Mouse (Mus musculus) neural tube, embryonic 14.5 days (tissue): ENCODE results near the gene Dtx4. TPM values are rescaled to one million over a fixed set of nuclear protein-coding genes. Genes with fewer than 3 reads are reported as not detected.
A peak's percentile ranks its signal among the peaks of the same experiment; 100 is the strongest.

Experiments
- ATAC-seq: fragments of 200-750 bp; cut with Nextera tagmentation; 2 replicates; pipeline ENCODE4 v1.8.0; 2017; ENCODE audit warnings: low read depth, mild to moderate bottlenecking, moderate TSS enrichment, moderate library complexity
- H3K27ac ChIP-seq: fragments of 300-500 bp; sonication (generic); 2 replicates; pipeline ENCODE4 v1.5.1; 2014; ENCODE audit warnings: low read depth, mild to moderate bottlenecking, control low read depth, low read length, moderate library complexity, mixed read lengths
- H3K27me3 ChIP-seq: fragments of 300-500 bp; sonication (generic); 2 replicates; pipeline ENCODE4 v1.6.1; 2014; ENCODE audit warnings: low read length; ENCODE audit not compliant: control insufficient read depth, insufficient read depth
- H3K36me3 ChIP-seq: fragments of 300-500 bp; sonication (generic); 2 replicates; pipeline ENCODE4 v1.6.1; 2014; ENCODE audit warnings: low read length, mixed read lengths; ENCODE audit not compliant: control insufficient read depth, insufficient read depth
- H3K4me1 ChIP-seq: fragments of 300-500 bp; sonication (generic); 2 replicates; pipeline ENCODE4 v1.6.1; 2014; ENCODE audit warnings: low read length; ENCODE audit not compliant: control insufficient read depth, insufficient read depth
- H3K4me2 ChIP-seq: fragments of 300-500 bp; sonication (generic); 2 replicates; pipeline ENCODE4 v1.6.1; 2014; ENCODE audit warnings: mild to moderate bottlenecking, low read depth, low read length, control low read depth
- H3K4me3 ChIP-seq: fragments of 300-500 bp; sonication (generic); 2 replicates; pipeline ENCODE4 v1.5.1; 2014; ENCODE audit warnings: low read depth, low read length, control low read depth, mixed read lengths
- H3K9ac ChIP-seq: fragments of 300-500 bp; sonication (generic); replicated peaks from 2 replicates; pipeline ENCODE4 v1.6.1; 2014; ENCODE audit warnings: low read depth, mild to moderate bottlenecking, control low read depth, low read length, mixed read lengths
- H3K9me3 ChIP-seq: fragments of 300-500 bp; sonication (generic); 2 replicates; pipeline ENCODE4 v1.6.1; 2016; ENCODE audit warnings: low read length; ENCODE audit not compliant: control insufficient read depth
- WGBS: fragments of 180-500 bp; shearing (Covaris S2); extraction: QIAGEN DNeasy Blood & Tissue Kit; methylation state at CpG from one replicate; pipeline ENCODE4 v1.1.7; 2014; 5-methylcytosine and 5-hydroxymethylcytosine counted together
- polyA plus RNA-seq: library from polyadenylated mRNA; unstranded; fragments of >200 nt; fragmentation: Nextera tagmentation; extraction: Ambion mirVana; gene quantifications from 2 replicates; pipeline ENCODE4 v1.2.1, GENCODE M21; 2014

Dtx4 gene
- polyA plus RNA-seq, 1 experiment from 2014 or later: 37.7 TPM

- Histone ChIP-seq H3K4me2 (no peak overlapping the region), H3K36me3 (peaks cover 27% of the 10 kb centered on the region), H3K27me3 (no peaks in the 10 kb centered on the region), H3K4me3 (no peak overlapping the region), H3K9me3 (no peaks in the 10 kb centered on the region), H3K9ac (no peak overlapping the region), H3K4me1 (peaks cover 26% of the 10 kb centered on the region; the same call in 1 of the 2 replicates), H3K27ac (peak overlapping the region; percentile 70; the same call in 1 of the 2 replicates)
- ATAC-seq: peak; percentile 82
- 4% methylated on average over 8 of the region's 8 CpGs for WGBS
These were observed 12.1 kb downstream of the Dtx4 start for GRCm38 (mm10) chr19:12488969-12489674.

GRCm38 (mm10) chr19:12488205-12488966 is 12.9 kb downstream of the Dtx4 start:
- Histone ChIP-seq H3K4me2 (no peak overlapping the region), H3K4me1 (peaks cover 26% of the 10 kb centered on the region; the same call in 1 of the 2 replicates), H3K4me3 (no peak overlapping the region), H3K9ac (no peak overlapping the region), H3K27ac (peak overlapping the region; percentile 70; the same call in 1 of the 2 replicates), H3K9me3 (no peaks in the 10 kb centered on the region), H3K36me3 (peaks cover 27% of the 10 kb centered on the region), H3K27me3 (no peaks in the 10 kb centered on the region)
- 13% methylated on average over 9 of the region's 9 CpGs for WGBS
- ATAC-seq: peak; percentile 28

- 85% methylated on average over 12 of the region's 12 CpGs for WGBS
- no peak overlapping the region for H3K9ac ChIP-seq
- no peak overlapping the region for H3K27ac ChIP-seq
- no peak overlapping the region for H3K4me2 ChIP-seq
- H3K9me3 ChIP-seq: no peaks in the 10 kb centered on the region
- ATAC-seq: no peak
- H3K36me3 ChIP-seq: peaks cover 30% of the 10 kb centered on the region
- no peaks in the 10 kb centered on the region for H3K27me3 ChIP-seq
- H3K4me1 ChIP-seq: peaks cover 26% of the 10 kb centered on the region; the same call in 1 of the 2 replicates
- H3K4me3 ChIP-seq: no peak overlapping the region
These were observed 13.6 kb downstream of the Dtx4 start for GRCm38 (mm10) chr19:12487511-12488204.

- H3K4me3 ChIP-seq: no peak overlapping the region
- H3K9ac ChIP-seq: no peak overlapping the region
- peak overlapping the region; percentile 10; the same call in 1 of the 2 replicates for H3K27ac ChIP-seq
- no peaks in the 10 kb centered on the region for H3K27me3 ChIP-seq
- 66% methylated on average over 6 of the region's 6 CpGs for WGBS
- no peak for ATAC-seq
- no peaks in the 10 kb centered on the region for H3K9me3 ChIP-seq
- H3K4me1 ChIP-seq: peaks cover 26% of the 10 kb centered on the region; the same call in 1 of the 2 replicates
- H3K4me2 ChIP-seq: no peak overlapping the region
- peaks cover 33% of the 10 kb centered on the region for H3K36me3 ChIP-seq
These were observed 14.4 kb downstream of the Dtx4 start for GRCm38 (mm10) chr19:12486875-12487274.

- H3K27me3 ChIP-seq: no peaks in the 10 kb centered on the region
- H3K4me2 ChIP-seq: no peak overlapping the region
- no peak overlapping the region for H3K9ac ChIP-seq
- no peaks in the 10 kb centered on the region for H3K9me3 ChIP-seq
- 53% methylated on average over 3 of the region's 3 CpGs for WGBS
- no peak for ATAC-seq
- H3K4me3 ChIP-seq: no peak overlapping the region
- peaks cover 25% of the 10 kb centered on the region; the same call in 1 of the 2 replicates for H3K4me1 ChIP-seq
- peak overlapping the region; percentile 13; the same call in 1 of the 2 replicates for H3K27ac ChIP-seq
- peaks cover 32% of the 10 kb centered on the region for H3K36me3 ChIP-seq
These were observed 15.6 kb downstream of the Dtx4 start for GRCm38 (mm10) chr19:12485631-12486030.

GRCm38 (mm10) chr19:12485223-12485622 is 16.0 kb downstream of the Dtx4 start:
- no peak for ATAC-seq
- H3K4me1 ChIP-seq: peaks cover 21% of the 10 kb centered on the region; the same call in 1 of the 2 replicates
- H3K4me2 ChIP-seq: no peak overlapping the region
- no peak overlapping the region for H3K9ac ChIP-seq
- WGBS: 76% methylated on average over 13 of the region's 13 CpGs
- no peaks in the 10 kb centered on the region for H3K27me3 ChIP-seq
- peak overlapping the region; percentile 13; the same call in 1 of the 2 replicates for H3K27ac ChIP-seq
- H3K9me3 ChIP-seq: no peaks in the 10 kb centered on the region
- peaks cover 32% of the 10 kb centered on the region for H3K36me3 ChIP-seq
- no peak overlapping the region for H3K4me3 ChIP-seq

GRCm38 (mm10) chr19:12484210-12484609 is 17.0 kb downstream of the Dtx4 start:
- Histone ChIP-seq H3K27me3 (no peaks in the 10 kb centered on the region), H3K9ac (no peak overlapping the region), H3K27ac (no peak overlapping the region; the same call in 1 of the 2 replicates), H3K9me3 (no peaks in the 10 kb centered on the region), H3K4me2 (no peak overlapping the region), H3K4me1 (peaks cover 16% of the 10 kb centered on the region; the same call in 1 of the 2 replicates), H3K4me3 (no peak overlapping the region), H3K36me3 (peaks cover 40% of the 10 kb centered on the region)
- WGBS: 57% methylated on average over 4 of the region's 4 CpGs
- ATAC-seq: no peak

- Histone ChIP-seq H3K9me3 (no peaks in the 10 kb centered on the region), H3K4me2 (no peak overlapping the region), H3K27me3 (no peaks in the 10 kb centered on the region), H3K4me1 (peaks cover 13% of the 10 kb centered on the region; the same call in 1 of the 2 replicates), H3K4me3 (no peak overlapping the region), H3K36me3 (peaks cover 44% of the 10 kb centered on the region), H3K27ac (peak overlapping the region; percentile 62), H3K9ac (no peak overlapping the region)
- 59% methylated on average over 4 of the region's 4 CpGs for WGBS
- ATAC-seq: no peak
These were observed 17.5 kb downstream of the Dtx4 start for GRCm38 (mm10) chr19:12483782-12484181.
